Mouse (Mus musculus) hindbrain, embryonic 11.5 days (tissue): Measurements from ENCODE around the gene Oaf. TPM values are rescaled to one million over a fixed set of nuclear protein-coding genes. Genes with fewer than 3 reads are reported as not detected.

Experiments used
- ATAC-seq: fragments of 200-750 bp; cut with Nextera tagmentation; 2 replicates; pipeline ENCODE4 v1.8.0; 2017; ENCODE audit warnings: mild to moderate bottlenecking, moderate TSS enrichment, moderate library complexity; ENCODE audit not compliant: low FRiP score
- DNase-seq: peaks from one replicate; pipeline ENCODE4 v3.0.0-alpha.2; 2015; ENCODE audit warnings: low spot score
- H3K27ac ChIP-seq: fragments of 300-500 bp; sonication (generic); 2 replicates; pipeline ENCODE4 v1.5.1; 2014; ENCODE audit warnings: mild to moderate bottlenecking, low read depth, low read length
- H3K27me3 ChIP-seq: fragments of 300-500 bp; sonication (generic); 2 replicates; pipeline ENCODE4 v1.6.1; 2014; ENCODE audit warnings: mild to moderate bottlenecking, low read length, moderate library complexity, mixed read lengths; ENCODE audit not compliant: control insufficient read depth, insufficient read depth
- H3K36me3 ChIP-seq: fragments of 300-500 bp; sonication (generic); 2 replicates; pipeline ENCODE4 v1.6.1; 2014; ENCODE audit warnings: mild to moderate bottlenecking, low read length, moderate library complexity, mixed read lengths; ENCODE audit not compliant: control insufficient read depth, insufficient read depth
- H3K4me1 ChIP-seq: fragments of 300-500 bp; sonication (generic); replicated peaks from 2 replicates; pipeline ENCODE4 v1.6.1; 2014; ENCODE audit warnings: low read length, mixed read lengths; ENCODE audit not compliant: control insufficient read depth, insufficient read depth
- H3K4me2 ChIP-seq: fragments of 300-500 bp; sonication (generic); replicated peaks from 2 replicates; pipeline ENCODE4 v1.6.1; 2014; ENCODE audit warnings: mild to moderate bottlenecking, low read depth, low read length
- H3K4me3 ChIP-seq: fragments of 300-500 bp; sonication (generic); 2 replicates; pipeline ENCODE4 v1.5.1; 2014; ENCODE audit warnings: low read depth, low read length
- H3K9ac ChIP-seq: fragments of 300-500 bp; sonication (generic); 2 replicates; pipeline ENCODE4 v1.6.1; 2014; ENCODE audit warnings: low read depth, low read length
- H3K9me3 ChIP-seq: fragments of 300-500 bp; sonication (generic); 2 replicates; pipeline ENCODE4 v1.6.1; 2016; ENCODE audit warnings: low read length; ENCODE audit not compliant: control insufficient read depth
- WGBS: fragments of 180-500 bp; shearing (Covaris S2); extraction: QIAGEN DNeasy Blood & Tissue Kit; methylation state at CpG from one replicate; pipeline ENCODE4 v1.1.7; 2014; 5-methylcytosine and 5-hydroxymethylcytosine counted together
- polyA plus RNA-seq: library from polyadenylated mRNA; unstranded; fragments of >200 nt; fragmentation: Nextera tagmentation; extraction: Ambion mirVana; gene quantifications from 2 replicates; pipeline ENCODE4 v1.2.1, GENCODE M21; 2014

Oaf gene
- polyA plus RNA-seq, 1 experiment from 2014 or later: 41.4 TPM

DNA sequence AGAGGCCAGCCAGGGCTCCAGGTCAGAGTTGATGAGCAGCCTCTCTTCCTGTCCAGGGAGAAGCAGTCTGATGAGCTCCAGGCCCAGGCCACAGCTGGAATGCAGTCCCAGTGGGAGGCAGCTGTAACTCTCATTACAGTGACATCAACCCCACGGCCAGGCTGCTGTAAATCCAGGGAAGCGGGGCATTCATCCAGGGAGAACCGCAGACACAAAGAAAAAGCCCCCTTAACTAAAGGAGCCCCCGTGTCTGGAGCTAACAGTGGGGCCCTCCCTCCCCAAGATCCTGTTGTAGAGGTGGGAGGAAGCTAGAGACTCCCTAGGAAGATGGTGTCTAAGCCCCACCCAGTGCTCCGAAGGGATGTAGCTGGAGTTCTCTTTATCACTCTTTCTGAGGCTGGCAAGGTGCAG lies 13.6 kb upstream of the Oaf start:
- Histone ChIP-seq H3K9me3 (no peaks in the 10 kb centered on the region), H3K4me1 (no peaks in the 10 kb centered on the region; the same call in 1 of the 2 replicates), H3K27me3 (no peaks in the 10 kb centered on the region; the same call in 1 of the 2 replicates), H3K4me3 (no peak overlapping the region), H3K4me2 (no peak overlapping the region), H3K9ac (no peak overlapping the region), H3K36me3 (no peaks in the 10 kb centered on the region), H3K27ac (peak overlapping the region; percentile 65)
- DNase-seq (peak; percentile 51), ATAC-seq (no peak)
- 18% methylated on average over 5 of the region's 5 CpGs for WGBS

DNA sequence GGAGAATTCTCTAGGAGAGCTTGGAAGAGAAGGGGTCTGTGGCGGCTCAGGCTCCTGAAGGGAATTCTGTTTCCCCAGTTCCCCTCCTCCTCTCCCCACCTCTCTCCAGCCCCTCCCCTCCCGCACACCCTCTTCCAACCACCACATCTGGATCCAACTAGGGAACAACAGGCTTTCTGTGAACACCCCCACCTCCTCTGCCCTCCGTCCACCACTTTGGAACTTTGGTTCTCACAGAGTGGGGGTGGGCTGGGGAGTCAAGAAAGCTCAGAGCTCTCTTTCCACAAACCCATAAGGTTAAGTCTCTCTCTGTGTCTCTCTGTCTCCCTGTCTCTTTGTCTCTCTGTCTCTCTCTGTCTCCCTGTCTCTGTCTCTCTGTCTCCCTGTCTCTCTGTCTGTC lies 13.1 kb upstream of the Oaf start:
- WGBS: 30% methylated on average over 3 of the region's 3 CpGs
- Histone ChIP-seq H3K27me3 (no peaks in the 10 kb centered on the region; the same call in 1 of the 2 replicates), H3K9me3 (no peaks in the 10 kb centered on the region), H3K4me3 (no peak overlapping the region), H3K9ac (no peak overlapping the region), H3K27ac (peak overlapping the region; percentile 65), H3K36me3 (no peaks in the 10 kb centered on the region), H3K4me2 (no peak overlapping the region), H3K4me1 (no peaks in the 10 kb centered on the region; the same call in 1 of the 2 replicates)
- ATAC-seq: no peak
- DNase-seq: peak; percentile 59

DNA sequence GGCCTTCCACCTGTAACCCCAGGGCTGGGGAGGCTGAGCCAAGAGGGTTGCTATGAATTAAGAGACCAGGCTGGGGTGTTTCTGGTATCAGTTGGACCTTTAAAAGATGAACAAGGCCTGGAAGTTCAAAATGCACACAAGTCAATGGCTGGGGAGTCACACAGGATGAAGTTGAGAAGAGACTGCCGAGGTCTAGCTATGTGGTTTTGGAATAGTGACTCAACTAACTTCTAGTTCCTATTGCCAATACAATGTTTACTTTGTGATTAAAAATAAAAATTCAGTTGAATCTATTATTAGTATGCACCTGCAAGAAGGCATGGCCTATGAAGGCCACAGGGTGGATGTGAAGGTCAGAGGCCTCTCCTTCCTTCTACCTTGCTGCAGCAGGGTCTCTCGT lies 12.1 kb upstream of the Oaf start:
- Histone ChIP-seq H3K9ac (no peak overlapping the region), H3K4me3 (no peak overlapping the region), H3K9me3 (no peaks in the 10 kb centered on the region), H3K27me3 (no peaks in the 10 kb centered on the region; the same call in 1 of the 2 replicates), H3K36me3 (no peaks in the 10 kb centered on the region), H3K27ac (no peak overlapping the region), H3K4me2 (no peak overlapping the region), H3K4me1 (no peaks in the 10 kb centered on the region; the same call in 1 of the 2 replicates)
- no peak for DNase-seq
- no peak for ATAC-seq
- WGBS: 85% methylated on average over 2 of the region's 2 CpGs

DNA sequence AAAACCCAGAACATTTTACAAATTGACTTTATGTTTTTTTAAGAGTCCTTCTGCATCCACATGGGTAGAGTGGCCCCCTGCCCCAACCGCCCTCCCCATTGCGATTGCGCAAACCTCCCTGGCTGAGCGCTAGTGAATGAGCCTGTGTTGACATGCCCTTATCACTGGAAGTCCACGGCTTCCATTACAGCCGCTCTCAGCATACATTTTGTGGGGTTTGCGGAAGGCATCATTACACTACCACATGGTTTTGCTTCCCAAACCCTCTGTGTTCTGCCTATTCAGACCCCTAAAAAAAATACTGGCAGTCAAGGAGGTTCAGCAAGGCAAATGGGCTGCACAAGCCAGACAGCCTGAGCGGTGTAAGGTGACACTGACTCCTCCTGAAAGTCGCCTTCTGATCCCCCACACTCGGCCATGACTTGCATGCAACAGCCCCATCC lies 7.0 kb upstream of the Oaf start:
- H3K9me3 ChIP-seq: no peaks in the 10 kb centered on the region
- no peaks in the 10 kb centered on the region for H3K36me3 ChIP-seq
- H3K4me3 ChIP-seq: no peak overlapping the region
- ATAC-seq: no peak
- H3K27ac ChIP-seq: no peak overlapping the region
- no peak overlapping the region for H3K4me2 ChIP-seq
- H3K27me3 ChIP-seq: no peaks in the 10 kb centered on the region; the same call in 1 of the 2 replicates
- no peaks in the 10 kb centered on the region for H3K4me1 ChIP-seq
- 38% methylated on average over 10 of the region's 10 CpGs for WGBS
- H3K9ac ChIP-seq: no peak overlapping the region
- DNase-seq: no peak

DNA sequence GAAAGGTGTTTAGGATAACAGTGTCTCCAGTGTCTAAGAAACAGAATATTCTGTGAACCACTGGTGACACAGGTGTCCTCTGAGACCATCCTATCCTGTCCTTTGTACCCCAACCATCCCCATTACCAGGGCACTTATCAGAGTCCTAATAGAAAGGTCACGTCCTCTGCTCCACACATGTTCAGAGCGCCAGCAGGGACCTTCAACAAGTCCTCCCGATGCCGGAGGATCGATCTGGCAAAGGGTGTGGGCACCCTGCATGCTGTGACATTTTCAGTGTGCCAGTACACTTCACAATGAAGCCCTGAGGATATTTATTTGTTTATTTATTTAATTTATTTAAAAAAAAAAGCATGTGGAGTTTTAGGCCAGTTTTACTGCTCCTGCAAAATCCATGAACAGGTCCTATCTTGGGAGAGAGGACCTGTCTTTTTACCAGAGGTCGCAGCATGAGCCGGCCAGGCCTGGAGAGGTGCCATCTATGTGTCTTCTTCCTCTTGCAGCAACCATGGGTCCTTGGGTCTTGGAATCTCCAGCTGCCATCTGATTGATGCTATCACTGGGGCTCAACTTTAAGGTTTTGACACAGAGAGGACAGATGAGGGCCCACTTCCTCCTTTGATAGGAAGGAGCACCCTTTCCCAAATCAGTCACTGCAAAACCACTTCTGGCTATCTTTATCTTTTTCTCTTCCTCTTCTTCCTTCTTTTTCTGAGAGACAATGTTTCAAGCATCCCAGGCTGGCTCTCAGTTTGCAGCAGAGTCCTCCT lies 6.3 kb upstream of the Oaf start:
- Histone ChIP-seq H3K27ac (no peak overlapping the region), H3K4me3 (no peak overlapping the region), H3K27me3 (no peaks in the 10 kb centered on the region; the same call in 1 of the 2 replicates), H3K4me1 (no peaks in the 10 kb centered on the region), H3K4me2 (no peak overlapping the region), H3K36me3 (no peaks in the 10 kb centered on the region), H3K9ac (no peak overlapping the region), H3K9me3 (no peaks in the 10 kb centered on the region)
- no peak for ATAC-seq
- 82% methylated on average over 7 of the region's 7 CpGs for WGBS
- DNase-seq: no peak

DNA sequence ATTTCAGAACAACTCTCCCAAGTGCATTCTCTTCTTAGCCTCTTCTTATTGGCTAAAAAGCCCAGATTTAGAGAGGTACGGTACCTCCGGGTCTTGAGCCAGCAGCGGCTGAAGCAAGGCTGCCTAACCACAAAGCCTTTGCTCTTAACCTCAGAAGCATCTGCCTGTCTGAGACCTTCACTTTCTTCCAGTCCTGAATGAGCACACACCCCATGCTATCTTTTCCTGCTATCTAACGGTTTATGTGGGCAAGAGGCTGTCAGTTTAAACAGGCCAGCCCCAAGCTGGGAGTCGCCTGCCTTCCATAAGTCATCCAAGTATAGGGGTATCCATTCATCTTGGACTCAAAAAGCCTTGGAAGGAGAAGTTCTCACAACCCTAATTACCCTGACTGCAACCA lies 2.7 kb upstream of the Oaf start:
- no peak overlapping the region for H3K9ac ChIP-seq
- ATAC-seq (no peak), DNase-seq (no peak)
- H3K36me3 ChIP-seq: no peaks in the 10 kb centered on the region
- H3K4me3 ChIP-seq: no peak overlapping the region
- H3K4me1 ChIP-seq: no peaks in the 10 kb centered on the region; the same call in 1 of the 2 replicates
- no peak overlapping the region for H3K4me2 ChIP-seq
- H3K27me3 ChIP-seq: peaks cover 24% of the 10 kb centered on the region
- 92% methylated on average over 5 of the region's 5 CpGs for WGBS
- H3K9me3 ChIP-seq: no peaks in the 10 kb centered on the region
- no peak overlapping the region for H3K27ac ChIP-seq

DNA sequence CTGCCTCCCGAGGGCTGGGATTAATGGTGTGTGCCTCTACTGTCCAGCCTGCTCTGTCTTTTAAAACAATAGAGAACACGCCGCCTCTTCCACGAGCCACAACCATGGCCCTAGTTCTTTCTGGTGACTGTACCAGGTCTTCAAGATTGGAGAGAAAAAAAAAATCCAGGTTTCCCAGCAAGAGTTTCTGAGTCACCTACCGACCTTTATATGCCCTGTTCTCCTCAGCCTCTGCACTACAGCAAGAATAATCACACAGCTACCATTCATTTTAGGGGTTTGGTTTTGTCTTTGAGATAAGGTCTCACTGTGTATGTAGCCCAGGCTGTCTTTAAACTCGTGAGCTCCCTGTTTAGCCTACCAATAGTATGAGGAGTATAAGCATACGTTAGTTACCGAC lies 2.3 kb upstream of the Oaf start:
- Histone ChIP-seq H3K36me3 (no peaks in the 10 kb centered on the region), H3K9ac (no peak overlapping the region), H3K4me3 (no peak overlapping the region), H3K4me2 (no peak overlapping the region), H3K4me1 (peaks cover under 1% of the 10 kb centered on the region; the same call in 1 of the 2 replicates), H3K9me3 (no peaks in the 10 kb centered on the region), H3K27ac (no peak overlapping the region), H3K27me3 (peaks cover 26% of the 10 kb centered on the region)
- ATAC-seq: no peak
- no peak for DNase-seq
- WGBS: 87% methylated on average over 8 of the region's 8 CpGs

DNA sequence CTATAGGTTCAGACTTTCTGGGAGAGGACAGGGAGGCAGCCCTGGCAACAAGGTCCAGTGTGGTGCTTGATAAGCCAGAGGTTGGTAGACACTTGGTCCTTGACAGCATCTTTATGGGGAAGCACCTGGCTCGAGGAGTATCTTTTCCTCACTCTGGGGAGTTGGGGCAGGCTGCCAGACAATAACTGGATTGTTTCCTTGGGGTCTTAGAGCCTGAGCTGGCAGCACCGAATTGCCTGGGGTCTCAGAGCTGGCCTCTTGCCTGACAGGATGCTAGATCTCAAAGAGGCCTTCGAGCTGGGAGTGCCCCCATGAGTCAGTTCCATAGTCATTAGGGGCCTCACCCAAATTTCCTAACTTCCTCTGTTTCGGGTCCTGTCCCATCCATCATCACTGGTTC lies 1.6 kb upstream of the Oaf start:
- no peak overlapping the region for H3K4me2 ChIP-seq
- H3K9me3 ChIP-seq: no peaks in the 10 kb centered on the region
- no peak for ATAC-seq
- 62% methylated on average over 4 of the region's 4 CpGs for WGBS
- H3K27ac ChIP-seq: no peak overlapping the region
- H3K4me3 ChIP-seq: no peak overlapping the region
- no peaks in the 10 kb centered on the region for H3K36me3 ChIP-seq
- no peak for DNase-seq
- peaks cover 26% of the 10 kb centered on the region for H3K27me3 ChIP-seq
- H3K9ac ChIP-seq: no peak overlapping the region
- H3K4me1 ChIP-seq: peaks cover 2% of the 10 kb centered on the region; the same call in 1 of the 2 replicates

DNA sequence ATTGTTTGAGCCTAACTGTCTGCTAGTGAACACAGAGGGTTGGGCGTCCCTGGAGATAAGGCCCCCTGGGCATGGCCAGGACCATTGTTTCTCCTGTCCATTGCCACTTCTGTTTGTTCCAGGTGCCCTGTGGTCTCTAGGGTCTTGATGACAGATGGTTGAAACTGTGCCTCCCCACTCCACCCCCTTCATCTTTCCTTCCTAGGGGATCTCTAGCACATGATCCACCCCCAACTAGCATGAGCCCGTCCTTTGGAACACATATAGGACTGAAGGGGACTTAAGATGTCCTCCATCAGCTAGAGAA lies 836 bp upstream of the Oaf start:
- Histone ChIP-seq H3K27me3 (peaks cover 28% of the 10 kb centered on the region), H3K4me2 (no peak overlapping the region; the same call in 1 of the 2 replicates), H3K9ac (no peak overlapping the region), H3K9me3 (no peaks in the 10 kb centered on the region), H3K36me3 (no peaks in the 10 kb centered on the region), H3K4me1 (peaks cover 2% of the 10 kb centered on the region; the same call in 1 of the 2 replicates), H3K4me3 (no peak overlapping the region), H3K27ac (0 out of 2 replicates have a peak overlapping the region, but pooled peaks have one; percentile 10)
- ATAC-seq (0 out of 2 replicates have a peak, but pooled peaks have one; percentile 30), DNase-seq (no peak)
- 40% methylated on average over 2 of the region's 2 CpGs for WGBS
